Mouse (Mus musculus): ENCODE measurements around the gene Pnmal2. TPM values are rescaled to one million over a fixed set of nuclear protein-coding genes. Genes with fewer than 3 reads are reported as not detected.

Gene Pnmal2
- 10.3 and 15.8 TPM in 2 replicates for polyA plus RNA-seq (2012; rRNA removed)

GRCm38 (mm10) chr7:16944061-16944807, at the start of gene Pnmal2:
Gene Pnmal2 (plus strand): TSS chr7:16944682.

DNA sequence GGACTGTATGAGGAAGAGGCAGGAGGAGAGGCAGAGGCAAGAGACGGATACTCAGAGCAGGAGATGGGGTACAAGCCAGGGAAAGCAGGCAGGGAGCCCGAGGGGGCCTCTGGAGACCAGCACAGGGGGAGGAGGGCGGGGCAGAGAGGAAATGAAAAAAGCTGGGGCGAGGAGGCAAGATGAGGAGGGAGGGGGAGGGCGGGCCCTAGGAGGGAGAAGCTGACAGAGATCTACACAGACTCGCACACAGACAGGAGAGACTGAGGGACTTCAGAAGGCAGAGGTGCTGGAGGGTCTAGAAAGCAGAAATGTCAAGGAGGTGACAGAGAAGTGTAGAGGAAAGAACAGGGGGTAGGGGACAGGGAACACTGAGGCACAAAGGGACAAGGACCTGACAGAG, 38.2 kb upstream of the Pnmal2 start, which contains the start of gene Ptgir:
TSS of gene Ptgir (plus strand) at position 210 of the 400 bp plus-strand sequence.

DNA sequence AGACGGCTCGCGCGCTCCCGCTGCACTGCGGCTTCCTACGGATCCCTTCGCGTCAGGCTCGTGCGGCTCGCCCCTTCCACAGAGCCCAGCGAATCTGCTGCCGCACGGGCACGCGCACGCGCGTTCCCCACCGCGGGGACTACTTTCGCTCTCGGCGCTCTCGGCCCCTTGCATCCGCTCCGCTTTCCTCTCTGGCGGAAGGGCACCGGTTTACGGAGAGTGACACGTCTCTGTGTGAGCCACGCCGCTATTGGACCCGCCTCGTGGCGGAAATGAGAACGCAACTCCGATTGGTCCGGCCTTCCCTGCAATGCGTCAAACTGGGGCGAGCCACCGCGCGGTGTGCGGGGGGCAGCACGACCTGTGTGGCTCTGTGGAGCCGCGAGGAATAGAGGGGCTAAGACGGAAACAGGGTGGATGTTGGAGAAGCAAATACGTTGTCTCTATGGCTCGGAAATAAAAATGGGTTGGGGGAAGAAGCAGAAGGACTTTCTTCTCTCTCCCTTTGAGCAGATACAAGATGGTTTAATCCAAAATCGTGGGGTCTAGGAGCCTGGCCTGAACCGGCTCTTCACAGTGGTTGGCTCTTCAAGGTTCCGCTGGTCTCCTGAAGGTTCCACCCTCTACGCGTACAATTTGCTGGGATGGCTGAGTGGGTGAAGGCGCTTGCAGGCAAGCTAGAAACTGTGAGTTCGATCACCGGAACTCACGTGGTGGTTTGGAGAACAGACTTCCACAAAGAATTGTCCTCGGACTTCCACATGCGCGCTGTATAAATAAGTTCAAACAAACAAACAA, 20.2 kb upstream of the Pnmal2 start, which contains the start of gene Calm3:
TSS of gene Calm3 (minus strand) at position 78 of the 798 bp plus-strand sequence.

GRCm38 (mm10) chr7:16959539-16960187, 15.2 kb downstream of the Pnmal2 start, which contains the start of gene Pnmal1:
Gene Pnmal1 (plus strand): TSS chr7:16959679.

GRCm38 (mm10) chr7:16982859-16983568, 38.5 kb downstream of the Pnmal2 start, which contains the start of gene Gm42372:
Gene Gm42372 (plus strand): TSS chr7:16983086.

DNA sequence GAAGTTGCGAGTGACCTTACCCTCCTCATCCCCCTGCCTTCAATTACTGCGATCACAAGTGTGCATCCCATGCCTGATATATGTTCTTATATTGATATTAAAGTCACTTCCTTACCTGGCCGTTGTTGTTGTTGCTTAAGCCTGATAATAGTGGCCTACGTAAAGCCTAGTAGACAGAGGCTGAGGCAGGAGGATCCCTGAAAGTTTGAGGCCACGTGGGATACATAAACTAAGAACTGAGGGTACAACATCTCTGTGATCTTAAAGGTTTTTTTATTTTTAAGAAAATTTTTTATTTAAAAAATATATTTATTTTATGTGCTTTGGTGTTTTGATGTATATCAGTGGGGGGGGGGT, 47.9 kb downstream of the Pnmal2 start, which contains the start of gene Ccdc8:
TSS of gene Ccdc8 (plus strand) at position 258 of the 357 bp plus-strand sequence.

Other genes starting within 250 kb of the Pnmal2 start
- not detected in 2 replicates for gene Ceacam9, start 222.8 kb upstream of the Pnmal2 start, polyA plus RNA-seq (2012; rRNA removed)
- 256 and 284 TPM in 2 replicates for gene Ap2s1, start 206.3 kb upstream of the Pnmal2 start, polyA plus RNA-seq (2012; rRNA removed)
- gene Slc1a5, start 163.3 kb upstream of the Pnmal2 start, polyA plus RNA-seq (2012; rRNA removed), result 61.6 and 64.9 TPM in 2 replicates
- gene Strn4, start 128.8 kb upstream of the Pnmal2 start, polyA plus RNA-seq (2012; rRNA removed), result 177 and 182 TPM in 2 replicates
- gene Fkrp, start 128.0 kb upstream of the Pnmal2 start, polyA plus RNA-seq (2012; rRNA removed), result 29.3 and 35.3 TPM in 2 replicates
- gene Prkd2, start 101.8 kb upstream of the Pnmal2 start, polyA plus RNA-seq (2012; rRNA removed), result 17.6 and 18.1 TPM in 2 replicates
- 40.8 and 52.2 TPM in 2 replicates for gene Dact3, start 69.4 kb upstream of the Pnmal2 start, polyA plus RNA-seq (2012; rRNA removed)
- 33.1 and 38.4 TPM in 2 replicates for gene Gng8, start 52.9 kb upstream of the Pnmal2 start, polyA plus RNA-seq (2012; rRNA removed)
- gene Ptgir, start 38.2 kb upstream of the Pnmal2 start, polyA plus RNA-seq (2012; rRNA removed), result 0.94 and 1.0 TPM in 2 replicates
- 330 and 348 TPM in 2 replicates for gene Calm3, start 20.6 kb upstream of the Pnmal2 start, polyA plus RNA-seq (2012; rRNA removed)
- gene Pnmal1, start 15.0 kb downstream of the Pnmal2 start, polyA plus RNA-seq (2012; rRNA removed), result 7.1 and 14.8 TPM in 2 replicates
- 3.1 and 4.9 TPM in 2 replicates for gene Gm42372, start 38.4 kb downstream of the Pnmal2 start, polyA plus RNA-seq (2012; rRNA removed)
- 16.4 and 22.4 TPM in 2 replicates for gene Ccdc8, start 48.0 kb downstream of the Pnmal2 start, polyA plus RNA-seq (2012; rRNA removed)
- 128 and 142 TPM in 2 replicates for gene Ppp5c, start 83.2 kb downstream of the Pnmal2 start, polyA plus RNA-seq (2012; rRNA removed)
- gene Hif3a, start 117.7 kb downstream of the Pnmal2 start, polyA plus RNA-seq (2012; rRNA removed), result 5.5 and 10.6 TPM in 2 replicates
- gene Psg16, start 129.4 kb downstream of the Pnmal2 start, polyA plus RNA-seq (2012; rRNA removed), result 0.18 and 0.27 TPM in 2 replicates
- gene Ceacam3, start 205.6 kb downstream of the Pnmal2 start, polyA plus RNA-seq (2012; rRNA removed), result 0.04 TPM in 1 of 2 replicates, not detected in the other

All from central nervous system, embryonic 11.5 days (tissue).